Mouse (Mus musculus) ES-CJ7 (cell line): Measurements from ENCODE around the gene Arid4b.
"Not testable (repeated sequence)": the region's sequence is repeated elsewhere in the genome, so short reads cannot be mapped to it uniquely, and the experiment has no call there.

Experiments used
- DNase-seq: peaks from one replicate; pipeline ENCODE4 v3.0.0; 2011; ENCODE audit warnings: low read depth, low spot score

Gene Arid4b

GRCm38 (mm10) chr13:14063013-14063941 lies at the start of gene Arid4b, which contains the start of gene Ggps1:
Arid4b (plus strand) TSS chr13:14063232.
Ggps1 (minus strand) TSS chr13:14063488.
- peak; percentile 99 for DNase-seq

GRCm38 (mm10) chr13:14014001-14014400 lies 49.0 kb upstream of the Arid4b start:
- no peak for DNase-seq

- DNase-seq = no peak
Measured at GRCm38 (mm10) chr13:14014540-14014939, 48.5 kb upstream of the Arid4b start.

GRCm38 (mm10) chr13:14015609-14016008 lies 47.4 kb upstream of the Arid4b start:
- DNase-seq = no peak

- no peak for DNase-seq
Measured at GRCm38 (mm10) chr13:14018283-14018682, 44.7 kb upstream of the Arid4b start.

- DNase-seq = no peak
Measured at GRCm38 (mm10) chr13:14018852-14019251, 44.2 kb upstream of the Arid4b start.

- DNase-seq = not testable (repeated sequence)
Measured at GRCm38 (mm10) chr13:14021417-14021816, 41.6 kb upstream of the Arid4b start.

GRCm38 (mm10) chr13:14025554-14025953 lies 37.5 kb upstream of the Arid4b start:
- no peak for DNase-seq

GRCm38 (mm10) chr13:14026154-14026820 lies 36.7 kb upstream of the Arid4b start:
- DNase-seq = no peak

- DNase-seq = no peak
Measured at GRCm38 (mm10) chr13:14033309-14034072, 29.5 kb upstream of the Arid4b start.

GRCm38 (mm10) chr13:14034073-14034348 lies 29.0 kb upstream of the Arid4b start:
- peak; percentile 33 for DNase-seq

GRCm38 (mm10) chr13:14035352-14035751 lies 27.7 kb upstream of the Arid4b start:
- DNase-seq = not testable (repeated sequence)

- DNase-seq = no peak
Measured at GRCm38 (mm10) chr13:14035875-14036630, 27.0 kb upstream of the Arid4b start.

- DNase-seq = no peak
Measured at GRCm38 (mm10) chr13:14038911-14039291, 24.1 kb upstream of the Arid4b start.

- DNase-seq = peak; percentile 93
Measured at GRCm38 (mm10) chr13:14039292-14039965, 23.6 kb upstream of the Arid4b start, which contains the start of gene Tbce. Tbce (minus strand) TSS chr13:14039638.

- no peak for DNase-seq
Measured at GRCm38 (mm10) chr13:14040186-14040585, 22.8 kb upstream of the Arid4b start.

- DNase-seq = no peak
Measured at GRCm38 (mm10) chr13:14043851-14044250, 19.2 kb upstream of the Arid4b start.

- DNase-seq = no peak
Measured at GRCm38 (mm10) chr13:14044521-14044920, 18.5 kb upstream of the Arid4b start.

- no peak for DNase-seq
Measured at GRCm38 (mm10) chr13:14049878-14050277, 13.2 kb upstream of the Arid4b start.

GRCm38 (mm10) chr13:14056801-14057200 lies 6.2 kb upstream of the Arid4b start:
- DNase-seq = no peak

GRCm38 (mm10) chr13:14059582-14059981 lies 3.5 kb upstream of the Arid4b start:
- no peak for DNase-seq
